Mouse (Mus musculus) midbrain, embryonic 15.5 days (tissue): ENCODE measurements around the gene Scaf11. TPM values are rescaled to one million over a fixed set of nuclear protein-coding genes. Genes with fewer than 3 reads are reported as not detected.
"Not testable (repeated sequence)": the region's sequence is repeated elsewhere in the genome, so short reads cannot be mapped to it uniquely, and the experiment has no call there.

Experiments used
- ATAC-seq: fragments of 200-750 bp; cut with Nextera tagmentation; replicated peaks from 2 replicates; pipeline ENCODE4 v1.8.0; 2017; ENCODE audit warnings: moderate TSS enrichment
- H3K27ac ChIP-seq: fragments of 300-500 bp; sonication (generic); 2 replicates; pipeline ENCODE4 v1.5.1; 2015; ENCODE audit warnings: mild to moderate bottlenecking, inconsistent platforms
- H3K27me3 ChIP-seq: fragments of 300-500 bp; sonication (generic); replicated peaks from 2 replicates; pipeline ENCODE4 v1.6.1; 2015; ENCODE audit warnings: inconsistent platforms
- H3K36me3 ChIP-seq: fragments of 300-500 bp; sonication (generic); replicated peaks from 2 replicates; pipeline ENCODE4 v1.6.1; 2015; ENCODE audit warnings: inconsistent platforms
- H3K4me1 ChIP-seq: fragments of 300-500 bp; sonication (generic); 2 replicates; pipeline ENCODE4 v1.6.1; 2015; ENCODE audit warnings: inconsistent platforms
- H3K4me2 ChIP-seq: fragments of 300-500 bp; sonication (generic); 2 replicates; pipeline ENCODE4 v1.6.1; 2015; ENCODE audit warnings: inconsistent platforms, mild to moderate bottlenecking, moderate library complexity
- H3K4me3 ChIP-seq: fragments of 300-500 bp; sonication (generic); 2 replicates; pipeline ENCODE4 v1.5.1; 2015; ENCODE audit warnings: mild to moderate bottlenecking, inconsistent platforms
- H3K9ac ChIP-seq: fragments of 300-500 bp; sonication (generic); 2 replicates; pipeline ENCODE4 v1.6.1; 2015; ENCODE audit warnings: mild to moderate bottlenecking, inconsistent platforms
- H3K9me3 ChIP-seq: fragments of 300-500 bp; sonication (generic); 2 replicates; pipeline ENCODE4 v1.6.1; 2016; ENCODE audit warnings: inconsistent platforms
- WGBS: fragments of 180-500 bp; shearing (Covaris S2); methylation state at CpG from one replicate; pipeline ENCODE4 v1.1.7; 2015; ENCODE audit warnings: mixed read lengths; 5-methylcytosine and 5-hydroxymethylcytosine counted together
- polyA plus RNA-seq: library from polyadenylated mRNA; unstranded; fragments of >200 nt; fragmentation: Nextera tagmentation; extraction: Ambion mirVana; gene quantifications from 2 replicates; pipeline ENCODE4 v1.2.1, GENCODE M21; 2015

Gene Scaf11
- polyA plus RNA-seq, 1 experiment from 2014 or later: 42.3 TPM

- Histone ChIP-seq H3K27ac (peak overlapping the region; percentile 91), H3K4me3 (peak overlapping the region; percentile 78), H3K36me3 (no peaks in the 10 kb centered on the region), H3K9me3 (no peaks in the 10 kb centered on the region), H3K4me1 (peaks cover 23% of the 10 kb centered on the region), H3K4me2 (peak overlapping the region; percentile 90), H3K27me3 (no peaks in the 10 kb centered on the region), H3K9ac (peak overlapping the region; percentile 60)
- peak; percentile 58 for ATAC-seq
- 14% methylated on average over 22 of the region's 22 CpGs for WGBS
These were observed 1.2 kb upstream of the Scaf11 start for GRCm38 (mm10) chr15:96461541-96462512.

DNA sequence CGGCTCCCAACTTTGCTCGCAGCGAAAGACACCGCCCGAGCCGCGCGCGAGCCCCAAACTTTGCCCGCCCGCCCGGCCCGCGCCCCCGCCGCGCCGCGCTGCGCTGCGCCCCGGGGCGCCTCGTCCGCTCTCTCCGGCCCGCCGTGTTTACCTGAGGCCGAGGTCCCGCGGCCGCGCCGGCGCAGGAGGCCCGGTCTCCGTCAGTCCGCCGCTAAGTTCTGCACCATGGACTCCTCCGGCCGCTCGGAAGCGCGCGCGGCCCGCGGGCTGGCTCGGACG, 253 bp downstream of the Scaf11 start:
- Histone ChIP-seq H3K4me2 (peak overlapping the region; percentile 57), H3K9ac (peak overlapping the region; percentile 80), H3K36me3 (no peaks in the 10 kb centered on the region), H3K4me3 (peak overlapping the region; percentile 78), H3K27me3 (no peaks in the 10 kb centered on the region), H3K9me3 (no peaks in the 10 kb centered on the region), H3K27ac (peak overlapping the region; percentile 97), H3K4me1 (peaks cover 23% of the 10 kb centered on the region)
- no peak; the same call in 1 of the 2 replicates for ATAC-seq
- WGBS: under 1% methylated on average over 32 of the region's 50 CpGs

- Histone ChIP-seq H3K36me3 (no peaks in the 10 kb centered on the region), H3K27ac (peak overlapping the region; percentile 97), H3K4me2 (peak overlapping the region; percentile 57), H3K9ac (peak overlapping the region; percentile 80), H3K4me3 (peak overlapping the region; percentile 78), H3K4me1 (peaks cover 23% of the 10 kb centered on the region), H3K9me3 (no peaks in the 10 kb centered on the region), H3K27me3 (no peaks in the 10 kb centered on the region)
- under 1% methylated on average over 69 of the region's 71 CpGs for WGBS
- ATAC-seq: peak; percentile 51
These were observed 747 bp downstream of the Scaf11 start for GRCm38 (mm10) chr15:96459741-96460450.

GRCm38 (mm10) chr15:96458273-96458672, 2.4 kb downstream of the Scaf11 start:
- Histone ChIP-seq H3K9ac (no peak overlapping the region), H3K4me1 (peaks cover 23% of the 10 kb centered on the region), H3K36me3 (no peaks in the 10 kb centered on the region), H3K4me3 (no peak overlapping the region), H3K27me3 (no peaks in the 10 kb centered on the region), H3K4me2 (no peak overlapping the region), H3K27ac (no peak overlapping the region), H3K9me3 (no peaks in the 10 kb centered on the region)
- 96% methylated on average over 3 of the region's 3 CpGs for WGBS
- no peak for ATAC-seq

DNA sequence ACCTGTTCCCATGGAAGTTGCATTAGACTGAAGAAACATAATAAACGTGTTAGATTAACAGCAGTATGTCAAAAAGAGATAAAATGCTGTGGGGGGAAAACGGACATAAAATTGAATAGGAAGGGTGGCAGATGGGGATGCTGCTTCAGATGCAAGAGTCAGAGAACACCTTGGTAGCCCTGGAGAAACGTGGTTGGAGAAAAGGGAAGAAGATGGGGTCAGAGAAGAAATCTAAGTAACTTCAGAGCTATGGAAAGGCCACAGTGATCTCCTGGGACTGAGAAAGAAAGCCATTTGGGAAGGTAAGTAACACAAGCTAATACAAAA, 3.3 kb downstream of the Scaf11 start:
- Histone ChIP-seq H3K4me3 (no peak overlapping the region), H3K9me3 (no peaks in the 10 kb centered on the region), H3K4me1 (peaks cover 21% of the 10 kb centered on the region), H3K36me3 (no peaks in the 10 kb centered on the region), H3K27ac (no peak overlapping the region), H3K9ac (no peak overlapping the region), H3K4me2 (no peak overlapping the region), H3K27me3 (no peaks in the 10 kb centered on the region)
- no peak for ATAC-seq
- WGBS: 82% methylated on average over 3 of the region's 3 CpGs

DNA sequence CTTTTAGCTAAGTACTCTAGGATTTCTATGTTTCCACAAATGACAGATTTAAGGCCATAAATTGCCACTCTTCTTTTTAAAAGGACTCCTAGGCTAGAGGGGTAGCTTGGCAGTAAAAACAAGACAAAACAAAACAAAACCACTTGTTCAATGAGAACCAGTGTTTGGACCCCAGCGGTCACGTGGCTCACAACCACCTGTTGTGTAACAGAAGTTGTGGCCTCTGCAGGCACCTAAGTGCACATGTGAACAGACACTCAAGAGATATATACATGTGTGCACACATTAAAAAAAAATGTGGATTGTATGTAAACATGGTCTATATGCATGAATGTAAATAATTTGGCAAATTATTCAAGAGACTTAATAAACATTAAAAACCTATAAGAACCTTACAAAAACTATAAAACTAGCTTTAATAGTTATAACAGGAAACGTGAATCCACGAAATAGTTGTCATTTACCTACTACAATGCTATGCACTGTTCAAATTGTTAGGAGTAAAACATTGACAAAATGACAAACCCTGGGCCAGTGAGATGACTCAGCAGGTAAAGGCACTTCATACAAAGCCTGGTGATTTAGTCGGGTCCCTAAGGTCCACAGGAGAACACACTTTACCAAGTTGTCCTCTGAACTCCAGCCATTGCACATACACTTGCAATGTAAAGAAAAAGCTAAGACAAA, 3.8 kb downstream of the Scaf11 start:
- ATAC-seq: no peak
- no peaks in the 10 kb centered on the region for H3K36me3 ChIP-seq
- 86% methylated on average over 5 of the region's 5 CpGs for WGBS

DNA sequence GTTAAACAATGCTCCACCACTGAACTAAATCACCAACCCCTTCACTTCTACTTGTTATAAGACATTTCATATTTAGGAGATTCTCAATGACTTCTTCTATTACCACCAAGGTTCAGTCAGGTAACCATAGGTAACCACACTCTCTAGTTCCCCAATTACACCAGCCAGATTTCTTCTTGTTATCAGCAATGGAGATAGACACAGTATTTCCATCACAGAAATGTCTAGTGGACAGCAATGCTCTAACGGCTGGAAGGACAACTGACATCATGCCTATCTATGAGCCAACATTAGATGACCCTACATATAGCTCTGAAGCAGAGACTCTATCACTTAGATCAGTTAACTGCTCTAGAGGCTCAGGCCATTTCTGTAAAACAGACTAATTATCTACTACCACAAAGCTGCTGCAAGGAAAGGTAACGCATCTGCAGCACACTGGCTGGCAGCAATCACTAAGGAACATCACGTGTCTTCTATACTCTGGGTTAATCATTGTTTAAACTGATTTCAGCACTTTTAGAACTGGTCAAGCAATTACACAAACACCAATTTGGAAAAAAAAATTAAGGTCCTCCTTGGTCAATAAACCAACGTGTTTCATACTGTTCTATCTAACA, 4.9 kb downstream of the Scaf11 start:
- 87% methylated on average over 4 of the region's 4 CpGs for WGBS
- ATAC-seq: no peak
- Histone ChIP-seq H3K4me1 (peaks cover 12% of the 10 kb centered on the region), H3K36me3 (no peaks in the 10 kb centered on the region), H3K9me3 (no peaks in the 10 kb centered on the region), H3K4me2 (no peak overlapping the region), H3K9ac (no peak overlapping the region), H3K27me3 (no peaks in the 10 kb centered on the region), H3K4me3 (no peak overlapping the region), H3K27ac (no peak overlapping the region)

More for the DNA sequence above, 3.8 kb downstream of the Scaf11 start:
- Histone ChIP-seq H3K4me3 (no peak overlapping the region), H3K27ac (no peak overlapping the region), H3K4me2 (no peak overlapping the region), H3K9me3 (no peaks in the 10 kb centered on the region), H3K9ac (no peak overlapping the region), H3K4me1 (peaks cover 16% of the 10 kb centered on the region), H3K27me3 (no peaks in the 10 kb centered on the region)

DNA sequence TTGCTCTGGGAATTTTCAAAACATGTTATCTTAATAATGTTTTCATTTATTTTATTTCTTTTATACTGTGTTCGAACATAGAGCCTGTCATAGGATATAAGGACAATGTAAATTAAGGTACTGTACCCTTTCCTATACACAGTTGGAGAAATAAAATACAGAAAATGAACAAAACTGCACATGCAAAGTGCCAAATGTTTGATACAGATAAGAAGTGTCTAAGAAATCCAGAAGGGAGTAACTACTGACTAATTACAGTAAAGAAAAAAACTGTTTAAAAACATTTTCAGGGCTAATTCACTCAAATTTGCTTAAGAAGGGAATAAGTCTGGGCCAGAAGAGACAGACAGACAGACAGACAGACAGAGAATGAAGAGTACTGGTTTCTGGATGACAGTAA, 7.3 kb downstream of the Scaf11 start:
- no peak for ATAC-seq
- Histone ChIP-seq H3K4me3 (no peak overlapping the region), H3K27ac (no peak overlapping the region), H3K9ac (no peak overlapping the region), H3K4me1 (peaks cover 2% of the 10 kb centered on the region; the same call in 1 of the 2 replicates), H3K4me2 (no peak overlapping the region), H3K36me3 (no peaks in the 10 kb centered on the region), H3K9me3 (no peaks in the 10 kb centered on the region), H3K27me3 (no peaks in the 10 kb centered on the region)
- WGBS: 92% methylated on average over 1 of the region's 1 CpGs

DNA sequence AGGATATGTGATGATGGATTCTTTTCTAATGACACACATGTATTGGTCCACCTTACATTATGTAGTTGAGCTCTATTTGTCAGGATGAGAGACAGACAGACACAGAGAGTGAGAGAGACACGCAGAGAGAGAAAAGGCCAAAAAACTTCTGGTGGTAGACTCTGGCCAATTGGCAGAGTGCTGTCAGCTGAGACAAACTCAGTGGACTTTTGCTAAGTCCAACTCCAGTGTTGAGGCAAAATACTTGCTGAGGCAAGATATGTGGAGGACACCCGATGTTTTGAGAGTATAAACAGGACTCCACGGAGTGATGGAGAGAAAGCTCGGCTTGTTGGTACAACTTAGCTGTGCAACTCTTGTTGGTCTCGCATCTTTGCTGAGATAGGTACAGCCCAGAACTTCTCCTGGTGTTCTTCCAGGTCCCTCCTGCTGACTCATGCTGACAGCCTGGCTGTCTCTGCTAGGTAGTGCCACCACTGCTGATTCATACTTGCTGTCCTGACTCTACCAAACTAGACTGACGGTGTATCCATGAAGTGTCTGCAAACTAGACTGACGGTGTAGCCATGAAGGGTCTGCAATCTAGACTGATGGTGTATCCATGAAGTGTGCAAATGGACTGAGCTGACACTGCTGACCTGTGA, 11.9 kb downstream of the Scaf11 start:
- Histone ChIP-seq H3K9ac (no peak overlapping the region), H3K9me3 (no peaks in the 10 kb centered on the region), H3K36me3 (no peaks in the 10 kb centered on the region; the same call in 1 of the 2 replicates), H3K4me3 (no peak overlapping the region), H3K4me1 (no peaks in the 10 kb centered on the region), H3K4me2 (no peak overlapping the region), H3K27me3 (no peaks in the 10 kb centered on the region), H3K27ac (no peak overlapping the region)
- no peak for ATAC-seq
- 93% methylated on average over 7 of the region's 7 CpGs for WGBS

- H3K4me1 ChIP-seq: no peaks in the 10 kb centered on the region
- H3K4me2 ChIP-seq: no peak overlapping the region
- WGBS: 44% methylated on average over 10 of the region's 10 CpGs
- H3K27me3 ChIP-seq: no peaks in the 10 kb centered on the region
- H3K4me3 ChIP-seq: no peak overlapping the region
- no peak for ATAC-seq
- H3K27ac ChIP-seq: no peak overlapping the region
- no peaks in the 10 kb centered on the region; the same call in 1 of the 2 replicates for H3K36me3 ChIP-seq
- H3K9me3 ChIP-seq: no peaks in the 10 kb centered on the region
- no peak overlapping the region for H3K9ac ChIP-seq
These were observed 13.9 kb downstream of the Scaf11 start for GRCm38 (mm10) chr15:96446785-96447184.

GRCm38 (mm10) chr15:96441480-96441879, 19.2 kb downstream of the Scaf11 start:
- 83% methylated on average over 6 of the region's 6 CpGs for WGBS
- not testable (repeated sequence) for H3K27ac ChIP-seq, H3K9me3 ChIP-seq, H3K4me1 ChIP-seq, H3K27me3 ChIP-seq, H3K9ac ChIP-seq, H3K4me3 ChIP-seq, H3K36me3 ChIP-seq, H3K4me2 ChIP-seq, ATAC-seq
